Mouse (Mus musculus) kidney, adult 8-10 months (tissue): ENCODE measurements around the gene Gm17571.

ENCODE experiments used
- DNase-seq, 2 experiments: peaks; one replicate each; pipeline ENCODE4 v3.0.0; 2022

Gene Gm17571

DNA sequence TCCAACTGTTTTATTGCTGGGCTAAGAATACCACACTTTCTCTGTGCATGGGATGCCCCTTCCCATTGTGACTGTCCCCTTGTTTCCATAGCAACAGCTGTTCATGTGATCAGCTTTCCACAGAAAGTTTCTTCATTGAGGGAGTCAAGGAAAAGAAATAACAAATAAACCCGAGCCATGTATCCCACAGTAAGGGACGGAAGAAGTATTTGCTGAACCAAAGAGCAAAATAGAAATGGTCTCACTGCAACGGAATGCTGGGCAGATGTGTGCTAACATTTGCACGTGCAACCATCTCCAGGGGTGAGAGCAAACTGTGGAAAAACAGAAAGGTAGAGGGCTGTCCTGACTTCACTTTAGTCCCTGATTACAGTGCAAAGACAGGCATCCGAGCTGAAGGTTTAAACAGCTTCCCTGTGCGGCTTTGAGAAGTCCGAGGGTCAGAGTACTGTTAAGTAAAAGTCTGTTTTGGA is 8.1 kb upstream of the Gm17571 start:
- no peak for DNase-seq

DNA sequence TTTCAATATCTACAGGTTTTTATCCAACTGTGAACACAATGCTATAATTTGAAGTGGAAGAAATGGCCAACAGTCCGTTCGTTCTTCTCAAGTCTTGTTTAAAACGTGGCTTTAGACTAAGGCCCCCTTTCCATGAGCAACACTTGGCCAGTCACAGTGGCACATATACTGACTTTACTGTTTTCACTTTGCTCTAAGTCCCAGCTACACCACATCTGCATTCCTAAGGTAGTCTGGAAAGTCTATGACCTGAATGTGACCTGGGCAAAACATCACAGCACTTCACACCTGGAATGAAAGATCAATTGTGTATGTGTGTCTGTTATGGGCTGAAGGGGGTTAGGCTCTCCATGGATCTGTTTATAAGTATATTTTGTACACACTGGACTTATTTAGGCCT is 2.2 kb upstream of the Gm17571 start:
- no peak for DNase-seq

DNA sequence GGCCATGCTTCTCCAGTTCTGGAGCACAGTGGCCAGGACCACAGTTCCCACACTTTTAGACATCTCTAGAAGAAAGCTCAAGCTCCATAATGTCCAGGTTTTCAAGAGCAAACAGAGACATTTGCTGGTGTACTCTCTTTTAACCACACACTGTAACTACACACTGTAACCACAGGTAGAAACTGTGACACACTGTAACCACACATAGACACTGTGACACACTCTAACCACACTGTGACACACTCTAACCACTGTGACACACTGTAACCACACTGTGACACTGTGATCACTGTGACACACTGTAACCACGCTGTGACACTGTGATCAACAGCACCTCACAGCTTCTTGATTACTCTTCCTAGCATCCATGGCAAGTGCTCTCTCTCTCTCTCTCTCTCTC is 317 bp downstream of the Gm17571 start:
- no peak for DNase-seq

DNA sequence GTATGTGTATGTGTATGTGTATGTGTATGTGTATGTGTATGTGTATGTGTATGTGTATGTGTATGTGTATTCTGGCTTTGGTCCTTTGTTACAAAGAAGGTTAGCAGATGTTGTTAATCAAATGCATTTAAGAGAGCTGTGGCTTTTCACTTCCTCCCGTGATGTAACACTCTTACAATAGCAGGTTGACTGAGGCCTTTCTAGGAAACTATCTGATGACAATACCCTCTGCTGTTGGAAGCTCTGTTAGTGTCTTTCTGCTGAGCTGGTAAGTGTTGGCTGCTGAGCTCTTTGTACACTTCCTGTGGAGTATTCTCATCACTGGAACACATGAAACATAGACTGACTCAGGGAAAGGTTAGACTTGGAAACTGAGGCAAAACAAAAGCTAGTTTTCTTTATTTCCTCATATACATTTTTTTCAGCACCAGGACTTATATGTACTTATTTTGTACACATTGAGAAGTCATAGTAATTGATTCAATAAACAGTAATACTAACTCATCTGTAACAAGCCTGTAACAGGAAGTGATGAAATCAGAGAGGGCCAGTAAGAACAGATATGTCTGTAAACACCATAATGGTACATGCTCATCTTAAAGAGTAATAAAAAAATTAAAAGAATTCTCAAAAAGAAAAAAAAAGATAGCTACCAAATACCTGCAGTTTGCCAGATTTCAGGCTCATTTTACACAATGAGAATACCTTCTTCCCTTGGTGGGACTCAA is 2.9 kb downstream of the Gm17571 start:
- no peak for DNase-seq

DNA sequence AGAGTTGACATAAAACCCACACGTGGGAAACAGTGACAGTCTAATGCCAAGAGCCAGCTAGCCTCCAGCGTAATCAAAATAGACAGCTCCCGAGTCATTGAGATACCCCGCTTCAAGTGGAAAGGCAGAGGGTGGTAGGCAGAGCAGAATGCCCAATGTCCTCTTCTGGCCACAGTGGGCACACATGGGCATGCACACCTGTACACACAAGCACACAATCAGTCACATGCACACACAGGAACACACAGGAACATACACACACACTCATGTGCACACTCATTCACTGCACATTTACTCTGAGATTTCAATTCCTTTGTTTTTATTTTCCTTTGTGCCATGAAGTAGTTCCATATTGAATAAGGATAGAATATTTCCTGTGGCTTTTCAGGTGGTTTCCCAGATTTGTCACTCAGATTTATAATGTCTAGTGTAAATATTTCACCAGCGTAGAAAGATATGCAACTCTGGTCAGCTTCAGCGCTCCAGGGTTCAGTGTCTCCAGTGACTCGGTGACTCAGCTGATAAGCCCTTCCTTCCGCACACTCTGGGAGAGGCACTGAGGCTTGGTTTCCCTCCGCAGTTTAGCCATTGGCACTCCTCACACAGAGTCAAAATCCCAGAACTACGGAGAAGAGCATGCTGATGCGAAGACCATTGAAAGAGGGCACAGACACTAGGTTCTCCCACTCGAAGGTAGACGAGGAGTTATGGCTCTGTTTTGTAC is 4.4 kb downstream of the Gm17571 start:
- DNase-seq = no peak

DNA sequence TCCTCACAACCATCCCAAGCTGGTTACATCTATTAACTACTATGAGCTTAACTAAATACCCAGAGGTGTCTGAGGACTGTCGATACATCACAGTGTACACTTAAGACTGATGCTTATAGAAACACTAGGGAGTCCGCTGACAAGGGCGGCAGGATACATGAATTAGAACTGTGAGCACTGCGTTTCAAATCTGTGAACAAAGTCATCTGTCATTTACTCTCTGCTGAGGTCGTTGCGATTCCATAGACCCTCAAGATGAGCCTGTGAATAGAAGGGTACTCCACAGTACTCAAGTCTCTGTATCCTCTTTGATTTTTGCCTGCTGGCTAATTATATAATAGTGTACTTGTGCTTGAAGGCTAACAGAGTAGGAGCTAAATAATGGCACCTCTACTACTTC is 5.6 kb downstream of the Gm17571 start:
- DNase-seq = no peak

DNA sequence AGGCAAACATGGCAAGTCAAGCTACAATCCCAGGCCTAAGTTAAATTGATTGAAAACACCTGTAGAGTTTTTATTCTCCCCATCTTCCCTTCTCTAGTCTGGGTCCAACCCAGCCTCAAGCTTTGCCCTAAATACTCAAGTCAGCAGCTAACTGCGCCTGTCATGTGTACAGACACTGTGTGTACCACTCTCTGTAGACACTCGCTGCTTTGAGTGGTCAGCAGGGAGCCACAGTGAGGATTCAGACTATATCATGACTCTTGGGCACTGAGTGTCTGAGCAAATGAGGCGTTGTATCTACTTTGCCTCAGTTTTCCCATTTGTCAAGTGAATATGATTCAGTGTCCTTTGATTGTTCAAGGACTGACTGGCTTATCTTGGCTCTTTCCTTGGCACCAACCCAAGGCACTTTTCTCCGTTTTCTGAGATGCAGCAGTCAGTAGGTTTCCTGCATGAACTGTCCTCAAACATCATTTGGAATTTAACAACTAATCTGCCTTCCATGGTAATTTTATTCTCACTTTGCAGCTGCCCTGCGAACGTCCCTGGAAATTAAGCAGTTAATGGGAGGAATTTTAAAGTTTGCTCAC is 13.0 kb downstream of the Gm17571 start:
- DNase-seq = no peak

DNA sequence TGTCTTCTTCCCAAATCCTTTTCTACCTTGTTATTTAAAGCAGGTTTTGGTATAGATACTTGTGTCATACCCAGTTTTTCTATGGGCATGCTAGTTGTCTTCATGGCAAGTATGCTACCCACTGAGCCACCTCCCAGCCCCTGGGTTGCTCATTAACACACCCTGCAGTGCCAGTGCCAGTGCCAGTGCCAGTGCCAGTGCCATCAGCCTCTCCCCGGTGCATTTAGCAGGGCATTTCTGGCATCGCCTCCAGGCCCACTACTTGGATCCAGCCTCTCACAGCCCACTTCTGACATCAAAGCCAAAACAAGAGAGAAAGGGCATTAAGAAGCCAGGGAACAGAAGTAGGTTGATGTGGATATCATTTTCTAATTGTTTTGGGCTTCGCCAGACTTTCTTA is 14.9 kb downstream of the Gm17571 start:
- DNase-seq = peak in 1 of 2 experiments; percentile 7

DNA sequence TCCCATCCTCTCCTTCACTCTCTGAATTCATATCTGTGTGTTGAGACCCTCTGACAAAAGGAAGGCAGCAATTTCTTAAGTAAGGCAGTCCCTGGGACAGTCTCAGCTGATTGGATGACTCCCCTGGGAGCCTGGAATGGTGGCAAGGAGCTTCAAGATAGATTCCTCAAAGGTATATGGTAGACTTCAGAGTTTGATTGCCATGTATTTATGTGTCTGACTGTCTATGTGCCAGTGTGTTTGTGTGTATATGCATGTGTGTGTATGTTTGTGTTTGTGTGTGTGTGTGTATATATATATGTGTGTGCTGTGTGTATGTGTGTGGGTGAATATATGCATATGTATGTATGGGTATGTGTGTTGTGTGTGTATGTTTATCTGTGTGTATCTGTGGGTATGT is 15.8 kb downstream of the Gm17571 start:
- DNase-seq = no peak

DNA sequence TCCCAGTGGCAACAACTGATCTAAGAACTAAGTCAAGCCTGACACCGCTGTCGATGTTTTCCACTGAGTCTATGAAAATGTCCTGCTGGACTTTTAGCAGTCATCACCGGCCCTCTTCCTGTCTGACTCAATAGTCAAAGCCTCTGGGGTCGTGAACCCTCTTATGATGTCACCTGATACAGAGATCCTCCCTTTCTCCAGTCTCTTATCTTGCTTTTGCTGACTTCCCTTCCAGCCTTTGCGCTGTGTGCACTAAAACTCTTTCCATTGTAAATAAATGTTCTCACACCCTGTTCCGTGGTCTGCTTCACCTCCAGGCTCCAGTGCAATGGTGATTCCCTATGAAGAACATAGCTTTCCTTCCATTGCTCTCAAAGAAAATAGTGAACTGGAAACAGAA is 16.3 kb downstream of the Gm17571 start:
- DNase-seq = no peak

DNA sequence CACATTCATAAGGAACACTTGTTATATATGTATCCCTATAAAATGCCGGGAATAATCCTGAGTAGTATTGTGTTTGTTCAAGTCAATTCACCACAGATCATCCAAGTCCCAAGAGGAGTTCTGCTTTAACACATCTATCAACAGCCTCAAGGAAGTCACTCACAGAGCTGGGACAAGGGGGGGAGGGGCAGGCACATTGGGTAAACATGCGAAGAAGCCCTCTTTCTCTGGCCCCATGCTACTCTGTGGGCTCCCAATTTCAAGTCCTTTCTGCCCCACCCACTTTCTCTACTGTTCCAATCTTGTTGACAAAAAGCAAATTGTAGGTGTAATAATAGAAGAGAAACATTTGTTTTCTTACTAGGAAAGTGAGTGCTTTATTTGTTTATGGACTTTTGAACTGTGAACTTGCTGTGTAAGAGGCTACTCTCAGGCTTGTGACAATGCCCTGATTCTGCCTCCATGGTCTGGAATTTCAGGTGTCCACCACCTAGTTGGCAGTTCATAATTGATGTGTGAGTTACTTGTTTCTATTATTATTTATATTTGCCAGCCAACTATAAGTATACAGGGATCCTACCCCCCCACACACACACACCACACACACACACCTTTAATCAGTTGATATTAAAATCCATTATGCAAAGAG is 17.0 kb downstream of the Gm17571 start:
- no peak for DNase-seq

DNA sequence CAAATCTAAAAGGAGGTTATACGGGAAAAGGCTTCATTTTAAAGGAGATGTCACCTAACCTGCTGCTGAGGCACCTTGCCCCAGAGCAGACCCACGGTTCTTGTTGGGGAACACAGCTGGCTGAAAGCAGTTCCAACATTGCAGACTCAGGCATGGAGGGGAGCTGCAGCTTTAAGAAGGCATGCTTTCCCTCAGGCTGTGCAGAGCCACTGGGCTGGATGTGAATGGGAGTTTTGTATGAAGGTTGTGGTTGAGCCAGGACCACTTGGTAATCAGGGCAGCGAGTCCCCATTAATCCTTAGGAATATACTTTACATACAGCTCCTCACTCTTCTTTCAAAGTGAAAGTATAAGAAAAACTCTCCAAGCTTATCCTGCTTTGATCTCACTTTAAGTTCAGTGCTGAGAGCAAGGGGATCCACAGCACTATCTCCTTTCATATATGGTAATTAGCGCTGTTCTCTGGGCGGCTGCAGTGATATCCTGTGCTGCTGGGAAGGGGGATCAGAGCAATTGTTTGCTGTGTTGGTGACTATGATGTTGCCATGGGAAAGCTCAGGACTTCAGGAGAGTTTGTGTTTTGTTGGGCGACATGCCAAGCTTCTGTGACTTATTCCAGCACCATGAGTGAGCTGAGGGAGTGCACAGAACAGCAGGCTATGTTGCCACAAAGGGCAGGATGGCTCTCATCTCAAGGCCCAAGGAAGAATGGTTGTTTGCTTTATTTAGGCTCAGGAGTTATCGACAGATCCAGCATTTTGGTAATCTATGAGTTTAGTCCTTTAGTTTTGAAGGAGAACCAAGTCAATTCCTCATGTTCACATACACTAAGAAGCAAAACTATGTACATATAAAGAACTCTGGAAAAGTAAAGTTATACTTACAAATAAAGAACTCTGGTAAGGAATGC is 21.3 kb downstream of the Gm17571 start:
- DNase-seq = peak; percentile 70 to 72

DNA sequence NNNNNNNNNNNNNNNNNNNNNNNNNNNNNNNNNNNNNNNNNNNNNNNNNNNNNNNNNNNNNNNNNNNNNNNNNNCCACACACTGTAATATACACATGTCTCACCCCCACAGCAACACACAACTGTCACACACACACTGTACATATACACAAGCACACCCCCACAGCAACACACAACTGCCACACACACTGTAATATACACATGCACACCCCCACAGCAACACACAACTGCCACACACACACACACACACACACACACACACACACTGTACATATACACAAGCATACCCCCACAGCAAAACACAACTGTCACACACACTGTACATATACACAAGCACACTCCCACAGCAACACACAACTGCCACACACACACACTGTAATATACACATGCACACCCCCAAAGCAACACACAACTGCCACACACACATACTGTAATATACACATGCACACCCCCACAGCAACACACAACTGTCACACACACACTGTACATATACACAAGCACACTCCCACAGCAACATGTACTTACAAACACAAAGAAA is 32.3 kb downstream of the Gm17571 start:
- DNase-seq = no peak
